Mouse (Mus musculus) thymus, postnatal 25 days (tissue): Measurements from ENCODE around the gene Slc35c1.

Experiments used
- DNase-seq: peaks from one replicate; pipeline ENCODE4 v3.0.0; 2022

The Slc35c1 gene

DNA sequence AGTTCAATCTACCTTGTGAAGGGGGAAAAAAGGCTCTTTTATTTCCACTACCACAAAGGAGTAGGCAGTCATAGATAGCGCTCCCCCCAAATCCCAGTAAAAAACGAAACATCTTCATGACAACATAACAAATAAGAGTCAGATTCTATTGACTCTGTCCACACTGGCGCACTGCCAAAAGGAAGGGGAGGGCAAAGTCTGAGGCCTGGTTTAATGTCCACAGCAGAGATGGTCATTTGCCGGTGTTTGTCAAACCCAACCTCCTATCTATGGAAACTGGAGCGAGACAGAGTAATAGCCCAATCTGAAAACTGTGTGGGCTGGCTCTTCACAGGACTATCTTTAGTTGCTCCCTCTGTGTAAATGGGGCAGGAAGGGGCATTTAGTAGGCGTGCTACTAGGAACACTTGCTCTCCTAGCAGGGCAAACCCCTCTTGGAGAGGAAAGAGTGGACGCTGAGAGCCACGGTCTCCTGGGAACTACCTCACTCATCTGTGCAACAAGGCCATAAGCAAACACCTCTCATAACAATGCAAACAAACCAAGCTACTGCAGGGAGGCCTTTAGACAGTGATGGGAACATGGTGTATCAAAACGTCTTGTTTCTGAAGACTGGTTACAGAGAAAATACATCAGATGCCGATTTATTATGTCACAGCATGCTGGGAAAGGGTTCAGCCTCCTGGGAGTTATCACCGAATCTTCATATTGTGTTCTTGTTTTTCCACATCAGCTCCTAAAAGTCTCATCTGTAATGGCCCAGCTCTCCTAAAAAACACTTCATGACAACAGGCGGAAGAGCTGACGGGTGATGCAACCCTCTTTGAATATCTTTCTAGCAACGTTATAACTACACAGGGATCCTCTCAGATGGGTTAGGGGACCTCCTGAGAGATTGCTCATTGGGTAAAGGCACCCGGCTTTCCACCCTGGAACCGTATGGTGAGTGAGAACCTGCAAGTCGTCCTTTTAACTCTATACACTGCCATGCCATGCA lies 27.7 kb downstream of the Slc35c1 start:
- no peak for DNase-seq

DNA sequence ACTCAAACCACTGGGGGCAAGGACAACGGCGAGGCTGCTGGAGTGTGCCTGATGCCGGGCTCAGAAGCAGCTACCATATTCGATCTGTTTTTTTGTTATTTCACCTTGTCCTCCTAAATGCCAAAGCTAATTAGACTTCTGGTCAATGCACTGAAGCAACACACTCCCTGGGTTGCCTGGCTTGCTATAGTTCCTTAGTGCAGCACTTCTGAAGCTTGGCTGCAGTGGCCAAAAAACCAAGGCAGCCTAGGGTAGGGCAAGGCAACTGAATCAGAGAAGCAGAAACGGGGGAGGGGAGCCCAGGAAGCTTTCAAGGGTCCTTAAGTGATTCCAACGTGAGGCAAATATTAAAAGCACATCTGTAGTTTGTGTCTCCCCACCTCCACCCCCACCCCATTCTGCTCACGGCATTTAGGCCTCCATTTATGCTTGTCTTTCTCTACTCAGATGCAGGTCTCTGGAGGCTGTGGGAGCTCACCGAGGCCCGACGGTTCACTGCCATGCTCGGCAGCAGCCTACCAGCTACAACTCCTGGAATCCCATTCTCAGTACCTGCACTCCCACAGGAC lies 28.6 kb downstream of the Slc35c1 start:
- DNase-seq, result no peak

GRCm38 (mm10) chr2:92430723-92431541 lies 29.4 kb downstream of the Slc35c1 start:
- DNase-seq, result no peak

- DNase-seq, result no peak
Observed at GRCm38 (mm10) chr2:92430089-92430488, 30.2 kb downstream of the Slc35c1 start.

- DNase-seq, result no peak
Observed at GRCm38 (mm10) chr2:92427882-92428281, 32.5 kb downstream of the Slc35c1 start.

DNA sequence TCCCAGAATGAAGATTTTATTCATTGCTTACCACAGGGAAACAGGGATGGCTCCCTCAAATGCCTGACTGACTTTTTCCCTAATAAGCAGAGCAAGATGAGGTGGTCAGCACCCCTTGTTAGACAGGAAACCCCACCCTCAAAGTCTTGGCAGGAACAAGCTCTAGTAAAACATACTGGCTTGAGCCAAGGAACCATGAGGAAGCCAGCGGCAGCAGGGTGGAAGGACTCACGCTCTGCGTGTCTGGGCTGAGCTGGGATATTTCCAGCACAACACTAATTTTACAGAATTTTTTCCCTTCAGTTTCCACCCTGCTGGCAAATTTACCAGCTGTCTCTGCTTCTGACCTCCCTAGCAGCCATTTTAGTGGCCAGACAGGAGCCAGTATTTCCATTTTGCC lies 33.9 kb downstream of the Slc35c1 start:
- DNase-seq, result no peak

- no peak for DNase-seq
Observed at GRCm38 (mm10) chr2:92425366-92425765, 35.0 kb downstream of the Slc35c1 start.

- no peak for DNase-seq
Observed at GRCm38 (mm10) chr2:92424462-92425308, 35.7 kb downstream of the Slc35c1 start.

- no peak for DNase-seq
Observed at GRCm38 (mm10) chr2:92423702-92424461, 36.5 kb downstream of the Slc35c1 start.

DNA sequence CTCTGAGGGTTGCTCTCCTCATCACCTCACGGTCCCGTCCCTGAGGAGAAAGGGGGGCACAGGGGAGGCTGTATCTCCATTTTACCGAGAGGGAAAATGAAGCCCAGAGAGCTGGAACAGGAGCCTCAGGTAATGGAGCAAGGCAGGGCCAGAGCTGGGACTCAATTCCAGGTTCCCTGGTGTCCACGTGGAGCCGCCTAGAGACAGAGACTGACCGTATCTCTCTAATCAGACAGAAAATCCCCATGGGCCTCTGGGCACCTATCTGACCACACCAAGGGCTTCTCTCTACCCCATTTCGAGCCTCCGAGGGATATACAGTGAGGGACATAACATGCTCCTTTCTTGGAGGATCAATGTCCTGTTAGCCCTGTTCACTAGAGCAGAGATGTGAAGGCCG lies 37.2 kb downstream of the Slc35c1 start:
- no peak for DNase-seq

DNA sequence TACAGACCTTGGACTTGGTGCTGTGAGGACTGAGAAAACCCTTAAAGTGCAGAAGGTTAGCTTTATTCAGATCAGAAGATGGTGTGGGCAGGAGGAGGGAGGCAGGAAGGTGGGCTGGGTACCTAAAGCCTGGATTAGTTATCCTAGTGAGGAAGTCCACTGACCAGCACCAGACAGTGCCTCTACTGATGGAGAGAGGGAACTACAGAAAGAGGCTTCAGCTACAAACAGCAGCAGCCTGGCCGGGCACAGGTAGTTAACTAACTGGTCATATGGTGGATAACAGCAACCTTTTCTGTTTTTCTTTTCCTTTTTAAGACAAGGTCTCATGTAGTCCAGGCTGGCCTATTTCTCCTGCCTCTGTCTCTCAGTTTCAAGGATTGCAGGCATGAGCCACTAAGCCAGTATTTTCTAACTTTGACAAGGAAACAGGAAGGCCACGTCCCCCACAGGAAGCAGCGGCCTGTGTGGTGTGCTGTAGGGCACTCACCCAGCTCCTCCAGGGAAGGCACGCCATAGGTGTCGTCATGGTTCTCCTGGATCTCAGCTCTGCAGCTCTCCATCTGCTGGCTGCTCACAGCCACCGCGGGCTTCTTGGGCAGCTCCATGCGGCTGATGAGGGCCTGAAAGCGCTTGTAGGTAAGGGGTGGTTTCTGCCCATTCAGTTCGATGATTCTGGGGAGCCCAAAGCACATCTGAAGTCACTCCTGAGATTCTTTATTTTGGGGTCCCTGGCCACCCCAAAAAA lies 37.8 kb downstream of the Slc35c1 start:
- DNase-seq, result no peak

GRCm38 (mm10) chr2:92421723-92422387 lies 38.5 kb downstream of the Slc35c1 start:
- DNase-seq, result no peak

DNA sequence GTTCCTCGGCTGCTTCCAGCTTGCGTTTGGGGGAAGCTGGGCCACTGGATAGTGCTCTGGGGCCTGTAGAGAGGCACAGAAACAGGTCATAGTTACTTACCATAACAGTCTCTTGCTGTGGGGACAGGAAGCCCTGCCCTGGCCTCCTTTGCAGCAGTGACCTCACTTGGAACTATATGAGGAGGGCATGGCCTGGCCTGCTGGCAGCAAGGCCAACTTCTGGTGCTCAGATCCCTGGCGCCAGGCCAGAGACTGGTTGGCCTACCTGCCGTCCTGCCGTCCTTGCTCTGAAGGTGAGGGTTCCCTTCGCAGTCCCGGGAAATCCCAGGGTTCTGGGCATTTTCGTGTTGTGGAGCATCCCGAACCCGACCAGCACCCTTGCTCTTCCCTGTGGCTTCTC lies 48.6 kb downstream of the Slc35c1 start:
- DNase-seq, result no peak

- no peak for DNase-seq
Observed at GRCm38 (mm10) chr2:92408309-92409045, 51.9 kb downstream of the Slc35c1 start.

GRCm38 (mm10) chr2:92405687-92406086 lies 54.7 kb downstream of the Slc35c1 start:
- DNase-seq, result no peak

DNA sequence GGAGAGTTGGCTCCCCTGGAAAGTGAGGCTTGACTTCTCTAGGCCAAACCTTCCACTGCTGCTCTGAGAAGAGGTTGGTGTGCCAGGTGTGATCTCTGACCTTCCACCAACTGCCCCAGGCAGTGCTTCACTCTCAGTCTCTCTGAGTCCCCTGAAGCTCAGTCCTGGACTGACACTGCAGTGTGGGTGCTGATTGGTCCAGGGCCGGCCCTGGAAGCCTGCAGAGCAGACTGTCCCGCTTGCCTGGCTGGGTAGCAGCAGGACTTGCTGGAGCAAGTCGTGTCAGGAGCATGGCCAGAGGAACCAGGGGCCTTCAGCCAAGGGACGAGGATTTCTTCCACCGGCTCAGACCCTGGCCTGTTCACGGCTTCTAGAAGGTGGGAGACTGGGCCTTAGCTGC lies 55.6 kb downstream of the Slc35c1 start:
- no peak for DNase-seq

- DNase-seq, result no peak
Observed at GRCm38 (mm10) chr2:92403776-92404319, 56.5 kb downstream of the Slc35c1 start.
